ENCODE assay signal across 7 mouse cellular contexts in the genomic region with DNA sequence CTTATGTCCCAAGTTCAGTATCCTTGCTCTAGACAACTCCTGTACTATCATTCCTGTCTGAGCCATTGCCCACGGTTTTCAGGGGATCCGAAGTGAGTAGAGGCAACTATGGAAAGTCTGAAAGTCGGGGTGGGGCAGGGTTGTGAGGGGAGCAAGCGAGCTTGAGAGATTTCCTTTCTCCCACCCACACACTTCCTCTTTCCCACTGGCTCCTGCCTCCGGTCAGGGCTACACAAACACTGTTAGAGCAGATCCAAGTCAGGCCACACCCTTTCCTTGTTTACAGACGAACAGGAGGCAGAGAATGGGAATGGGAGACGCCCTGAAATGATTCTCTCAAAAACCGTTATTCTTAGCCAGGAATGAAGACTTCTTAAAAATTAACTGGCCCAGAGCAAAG. TPM values are rescaled to one million over a fixed set of nuclear protein-coding genes. Genes with fewer than 3 reads are reported as not detected.
A peak's percentile ranks its signal among the peaks of the same experiment; 100 is the strongest.
DNase-seq lines count a peak whose midpoint lies in the region; ATAC-seq lines count a peak whose summit lies in the region.

No protein-coding gene starts in this region.

- H3K9me3 ChIP-seq in embryonic facial prominence, embryonic 14.5 days (ENCODE audit: control insufficient read depth, low read length), result no peaks in the 10 kb centered on the region
- no peaks in the 10 kb centered on the region for H3K9me3 ChIP-seq in lung, embryonic 16.5 days (ENCODE audit: control insufficient read depth, low read length)

- H3K9ac ChIP-seq in embryonic facial prominence, embryonic 14.5 days (ENCODE audit: low read depth, low read length), result no peak overlapping the region
- H3K9ac ChIP-seq in lung, embryonic 16.5 days (ENCODE audit: low read length), result no peak overlapping the region

- WGBS in embryonic facial prominence, embryonic 14.5 days, result 33% methylated on average over 8 of the region's 8 CpGs
- 21% methylated on average over 8 of the region's 8 CpGs for WGBS in lung, embryonic 16.5 days

- no peaks in the 10 kb centered on the region for H3K36me3 ChIP-seq in embryonic facial prominence, embryonic 14.5 days (ENCODE audit: control insufficient read depth, insufficient read depth, low read length)
- no peaks in the 10 kb centered on the region for H3K36me3 ChIP-seq in lung, embryonic 16.5 days (ENCODE audit: control insufficient read depth, insufficient read depth, low read length)

- H3K27me3 ChIP-seq in embryonic facial prominence, embryonic 14.5 days (replicated peaks; ENCODE audit: control insufficient read depth, insufficient read depth, low read length), result no peaks in the 10 kb centered on the region
- H3K27me3 ChIP-seq in lung, embryonic 16.5 days (ENCODE audit: control insufficient read depth, insufficient read depth, low read depth, low read length), result no peaks in the 10 kb centered on the region

- H3K4me2 ChIP-seq in embryonic facial prominence, embryonic 14.5 days (ENCODE audit: low read depth, low read length), result no peak overlapping the region
- H3K4me2 ChIP-seq in lung, embryonic 16.5 days (ENCODE audit: low read depth, low read length), result no peak overlapping the region; the same call in 1 of the 2 replicates

- peak; percentile 62 for DNase-seq in ZHBTc4 (ENCODE audit: low read depth, low spot score)
- DNase-seq in embryonic facial prominence, embryonic 14.5 days (ENCODE audit: low spot score), result peak; percentile 66
- peak; percentile 72 to 74 for DNase-seq in heart, postnatal 36 days
- no peak for DNase-seq in yolk sac, embryonic 10.5 days (ENCODE audit: low spot score)
- DNase-seq in thymus, postnatal 14 days, result no peak

- intact Hi-C loops in heart, postnatal 36 days (cut with DNase I), result loop anchor here (2.0 to 10.0 kb wide), 3 partner anchors 74 to 224 kb away; partner anchors contain the start of gene 4930505A04Rik

- H3K27ac ChIP-seq in embryonic facial prominence, embryonic 14.5 days (replicated peaks; ENCODE audit: low read depth, low read length), result peak overlapping the region; percentile 16; the same call in 1 of the 2 replicates
- H3K27ac ChIP-seq in lung, embryonic 16.5 days (ENCODE audit: low read length), result peak overlapping the region; percentile 73

- peak; percentile 37; the same call in 1 of the 2 replicates for ATAC-seq in embryonic facial prominence, embryonic 14.5 days (ENCODE audit: low read depth)
- peak; percentile 70 for ATAC-seq in lung, embryonic 16.5 days (ENCODE audit: low read depth)
- no peak for ATAC-seq in activated CD4-positive, CD25-positive, alpha-beta regulatory T cell, adult 4 months

- peaks cover 12% of the 10 kb centered on the region for H3K4me1 ChIP-seq in embryonic facial prominence, embryonic 14.5 days (ENCODE audit: control insufficient read depth, insufficient read depth, low read length)
- H3K4me1 ChIP-seq in lung, embryonic 16.5 days (replicated peaks; ENCODE audit: control insufficient read depth, insufficient read depth, low read length), result peaks cover 44% of the 10 kb centered on the region

- no peak overlapping the region for H3K4me3 ChIP-seq in embryonic facial prominence, embryonic 14.5 days (ENCODE audit: low read depth, low read length)
- H3K4me3 ChIP-seq in lung, embryonic 16.5 days (ENCODE audit: low read length), result no peak overlapping the region

RNA-seq across cellular contexts. Expression of gene Sptbn1, which starts 23.2 kb away (rescaled TPM):
- polyA plus RNA-seq in embryonic facial prominence, embryonic 14.5 days (2014; fragmentation: Nextera tagmentation; extraction: Ambion mirVana), result 136 and 139 TPM in 2 replicates
- 100 to 1,000 TPM; 527 to 592 TPM for total RNA-seq in heart, postnatal 36 days (2021)
- 169 and 187 TPM in 2 replicates for polyA plus RNA-seq in lung, embryonic 16.5 days (2015; fragmentation: Nextera tagmentation; extraction: Ambion mirVana)
- 10 to 100 TPM; 96.3 to 98.1 TPM for polyA plus RNA-seq in activated CD4-positive, CD25-positive, alpha-beta regulatory T cell, adult 4 months (2017; shearing (Covaris generic))

Comparison
In these comparisons a context has a peak if more than half of its experiments do, and no peak if none do; other contexts are left out.
1. DNase-seq: peak in ZHBTc4 (single experiment), embryonic facial prominence, embryonic 14.5 days (single experiment) and heart, postnatal 36 days (2 of 2); none in yolk sac, embryonic 10.5 days (single experiment) and thymus, postnatal 14 days (single experiment).